Mouse (Mus musculus) kidney, adult 9 months (tissue): Measurements from ENCODE around the gene Larp4b.

ENCODE experiments used
- DNase-seq: peaks from one replicate; pipeline ENCODE4 v3.0.0; 2022

Gene Larp4b

DNA sequence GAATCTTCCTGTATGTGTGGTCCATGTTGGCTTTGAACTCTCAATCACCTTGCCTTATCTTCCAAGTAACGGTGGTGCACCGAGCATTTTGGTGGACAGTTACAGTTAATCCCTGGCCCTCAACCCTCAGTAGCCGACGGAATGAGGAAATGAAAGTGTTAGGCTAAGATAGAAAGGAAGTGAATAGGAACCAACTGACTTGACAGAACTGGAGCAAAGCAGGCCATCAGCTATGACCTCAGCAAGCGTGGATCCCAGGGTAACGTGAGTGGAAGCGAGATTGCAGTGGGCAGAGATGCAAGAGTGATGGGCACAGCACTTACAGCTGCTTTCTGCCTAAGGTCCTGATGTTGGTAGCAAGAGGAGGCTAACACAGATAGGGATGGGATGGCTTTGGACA lies 31.5 kb downstream of the Larp4b start:
- no peak for DNase-seq

DNA sequence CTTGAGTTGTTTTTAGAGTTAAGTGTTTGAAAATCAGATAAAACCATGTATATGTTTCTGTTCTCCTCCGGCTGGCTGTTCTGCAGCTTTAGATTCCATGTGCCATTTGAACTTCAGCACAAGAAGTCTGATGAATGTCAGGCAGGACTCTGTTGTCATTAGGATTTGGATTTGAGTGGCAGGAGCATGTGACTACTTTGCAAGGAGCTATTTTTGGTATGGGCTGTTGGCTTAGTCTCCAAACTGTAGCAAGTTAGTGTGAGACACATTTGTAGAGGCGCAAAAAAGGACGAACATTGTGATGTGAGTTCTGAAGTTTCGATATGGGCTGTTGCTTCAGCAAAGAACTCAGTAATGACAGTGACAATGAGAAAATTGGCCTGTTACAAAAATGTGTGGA lies 34.0 kb downstream of the Larp4b start:
- peak; percentile 23 for DNase-seq

DNA sequence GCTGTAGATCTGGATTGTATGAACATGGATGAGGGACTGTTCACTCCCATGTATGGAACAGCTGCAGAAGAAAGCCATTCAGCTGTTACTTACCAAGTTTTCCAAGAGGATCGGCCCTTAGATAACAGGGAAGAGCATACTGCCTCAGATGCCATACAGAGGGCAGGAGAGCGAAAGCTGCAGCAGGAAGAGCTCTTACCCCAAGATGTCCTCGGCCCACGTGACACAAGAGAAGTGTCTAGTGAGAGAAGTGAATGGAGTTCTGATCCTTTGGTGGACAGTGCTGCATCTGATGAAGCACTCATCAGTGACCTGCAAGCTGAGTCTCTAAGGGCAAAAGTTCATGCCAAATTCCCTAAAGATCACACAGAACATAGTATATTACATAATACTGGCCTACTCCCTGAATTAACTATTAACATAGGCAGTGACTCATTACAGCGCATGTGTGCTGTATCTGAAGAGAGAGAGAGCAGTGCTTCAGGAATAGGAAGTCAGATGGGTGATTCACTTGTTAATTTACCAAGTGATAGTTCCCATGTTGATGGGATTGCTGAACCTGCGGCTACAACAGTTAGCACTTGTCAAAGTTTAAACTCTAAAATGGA lies 35.1 kb downstream of the Larp4b start:
- DNase-seq: peak; percentile 75

DNA sequence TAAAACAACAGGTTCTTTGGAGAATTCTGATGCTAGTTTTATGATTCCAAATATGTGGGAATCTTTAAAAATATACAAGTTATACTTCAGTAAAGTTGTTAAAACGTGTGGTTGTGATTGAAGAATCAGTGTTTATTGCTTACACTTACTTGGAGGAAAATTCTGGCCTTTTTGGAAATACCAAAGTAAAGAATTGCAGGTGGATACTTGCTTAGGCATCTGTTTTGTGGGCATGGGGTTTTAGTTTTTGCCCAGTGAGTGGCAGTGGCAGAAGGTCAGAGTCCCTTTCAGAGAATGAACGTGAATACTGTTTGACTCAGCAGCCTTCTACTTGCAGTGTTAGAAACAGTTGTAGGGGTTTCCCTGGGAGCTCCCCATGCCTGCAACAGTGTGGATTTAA lies 40.7 kb downstream of the Larp4b start:
- peak; percentile 28 for DNase-seq

DNA sequence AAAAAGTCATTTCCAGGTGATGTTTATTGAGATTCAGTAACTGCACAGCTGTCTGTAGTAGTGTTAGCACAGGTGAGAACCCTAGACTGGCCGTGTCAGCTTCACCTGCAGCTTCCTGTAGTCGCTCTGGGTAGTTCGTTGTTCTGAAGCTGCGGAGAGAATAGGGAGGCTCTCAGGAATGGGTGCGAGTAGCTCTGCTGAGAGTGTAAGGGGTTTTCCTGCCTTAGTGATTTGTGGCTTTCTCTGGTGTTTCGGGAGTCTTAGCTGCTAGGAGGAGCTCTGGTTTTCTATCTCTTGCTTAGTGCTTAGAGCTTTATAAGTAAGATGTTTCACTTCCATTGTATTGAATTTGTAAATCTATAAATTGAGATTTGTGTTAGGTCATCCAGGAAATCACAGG lies 42.4 kb downstream of the Larp4b start:
- DNase-seq: no peak

DNA sequence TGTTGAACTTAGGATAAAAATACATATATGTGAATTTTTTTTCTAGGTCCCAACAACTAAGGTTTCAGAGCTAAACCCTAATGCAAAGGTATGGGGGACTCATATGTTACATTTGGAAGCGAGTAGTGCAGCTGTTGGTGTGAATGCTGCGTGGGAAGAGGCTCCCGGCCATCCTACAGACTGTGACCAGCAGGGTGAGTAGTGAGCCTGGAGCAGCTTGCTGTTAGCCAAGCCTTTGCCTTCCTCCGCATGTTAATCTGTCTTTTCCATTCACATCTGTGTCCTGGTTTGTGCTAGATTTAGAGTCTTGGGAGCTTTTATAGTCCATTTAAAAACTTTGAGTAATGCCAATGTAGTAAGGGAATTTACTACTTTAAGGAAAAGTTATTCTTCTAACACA lies 43.1 kb downstream of the Larp4b start:
- DNase-seq: no peak

DNA sequence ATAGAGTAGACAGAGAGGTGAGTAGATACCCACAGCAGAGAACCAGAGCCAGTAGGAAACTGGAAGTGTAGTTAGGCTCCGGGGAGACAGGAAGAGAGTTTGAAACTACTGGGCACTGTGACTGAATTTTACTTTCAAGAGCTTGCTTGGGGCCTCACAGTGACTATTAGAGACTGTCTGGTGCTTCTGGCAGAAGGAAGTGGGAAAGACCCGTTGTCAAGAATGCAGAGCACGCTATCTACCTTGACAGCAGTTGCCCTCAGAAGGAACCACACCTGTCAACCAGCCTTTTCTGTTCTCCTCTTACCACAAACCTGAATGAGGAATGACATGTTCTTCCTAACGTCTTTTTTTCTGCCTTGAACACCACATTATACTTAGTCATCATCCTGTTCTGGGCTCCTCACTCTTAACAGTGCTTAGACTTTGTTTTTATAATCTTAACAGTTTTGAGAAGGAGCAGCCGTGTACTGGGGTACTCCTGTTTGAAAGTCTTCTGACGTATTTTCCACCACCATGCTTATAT lies 45.8 kb downstream of the Larp4b start:
- no peak for DNase-seq

DNA sequence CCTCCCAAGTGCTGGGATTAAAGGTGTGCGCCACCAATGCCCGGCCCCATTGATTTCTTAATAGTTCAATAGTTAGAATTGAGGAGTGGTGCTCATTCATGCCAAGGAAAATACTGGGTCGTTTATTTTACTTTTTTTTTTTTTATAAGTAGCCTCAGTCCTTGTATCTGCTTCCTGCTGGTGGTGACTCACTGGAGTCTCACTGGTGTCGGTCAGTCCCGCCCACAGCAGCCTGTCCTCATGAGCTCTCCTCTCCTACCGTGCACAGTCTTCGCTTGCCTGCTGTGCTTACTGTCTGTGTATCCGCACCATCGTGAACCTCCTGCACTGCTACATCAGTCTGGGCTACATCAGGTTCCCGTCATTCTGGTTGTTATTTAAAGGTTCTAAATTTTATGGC lies 46.5 kb downstream of the Larp4b start:
- DNase-seq: no peak

DNA sequence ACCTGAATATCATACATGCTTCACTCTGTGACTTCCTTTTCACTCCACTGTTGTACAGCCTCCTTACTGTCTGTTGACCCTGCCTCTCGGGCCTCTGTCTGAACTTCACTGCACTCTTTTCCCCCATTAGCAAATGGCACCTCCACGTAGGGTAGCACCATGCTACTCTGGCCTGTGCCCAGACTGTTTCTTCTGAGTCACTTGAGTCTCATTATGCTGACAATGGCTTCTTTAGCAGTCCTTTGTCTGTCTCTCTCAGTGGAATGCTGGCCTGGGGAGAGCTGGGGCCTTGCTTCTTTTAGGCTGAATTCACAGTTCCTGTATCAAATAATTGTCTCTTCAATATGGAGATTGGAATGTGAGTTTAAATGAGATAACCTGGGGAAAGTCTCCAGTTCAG lies 48.7 kb downstream of the Larp4b start:
- DNase-seq: no peak

DNA sequence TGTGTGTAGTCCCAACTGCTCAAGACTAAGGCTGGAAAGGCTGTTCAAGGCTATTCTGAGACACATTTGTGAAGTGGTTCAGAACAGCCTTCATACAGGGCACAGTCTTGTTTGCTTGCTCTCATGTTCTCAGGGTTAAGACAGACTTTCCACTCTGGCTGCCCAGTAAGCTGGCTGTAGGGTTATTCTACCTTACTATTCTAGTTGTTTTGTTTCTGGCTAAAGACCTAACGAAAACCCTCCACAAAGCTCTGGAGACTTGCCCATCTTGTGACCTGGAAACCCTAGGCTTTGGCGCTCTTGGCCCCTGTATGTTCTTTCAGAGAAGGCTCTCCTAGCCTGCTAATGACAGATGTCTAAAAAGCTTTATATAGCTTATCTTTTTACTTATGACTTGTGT lies 55.1 kb downstream of the Larp4b start:
- DNase-seq: no peak

DNA sequence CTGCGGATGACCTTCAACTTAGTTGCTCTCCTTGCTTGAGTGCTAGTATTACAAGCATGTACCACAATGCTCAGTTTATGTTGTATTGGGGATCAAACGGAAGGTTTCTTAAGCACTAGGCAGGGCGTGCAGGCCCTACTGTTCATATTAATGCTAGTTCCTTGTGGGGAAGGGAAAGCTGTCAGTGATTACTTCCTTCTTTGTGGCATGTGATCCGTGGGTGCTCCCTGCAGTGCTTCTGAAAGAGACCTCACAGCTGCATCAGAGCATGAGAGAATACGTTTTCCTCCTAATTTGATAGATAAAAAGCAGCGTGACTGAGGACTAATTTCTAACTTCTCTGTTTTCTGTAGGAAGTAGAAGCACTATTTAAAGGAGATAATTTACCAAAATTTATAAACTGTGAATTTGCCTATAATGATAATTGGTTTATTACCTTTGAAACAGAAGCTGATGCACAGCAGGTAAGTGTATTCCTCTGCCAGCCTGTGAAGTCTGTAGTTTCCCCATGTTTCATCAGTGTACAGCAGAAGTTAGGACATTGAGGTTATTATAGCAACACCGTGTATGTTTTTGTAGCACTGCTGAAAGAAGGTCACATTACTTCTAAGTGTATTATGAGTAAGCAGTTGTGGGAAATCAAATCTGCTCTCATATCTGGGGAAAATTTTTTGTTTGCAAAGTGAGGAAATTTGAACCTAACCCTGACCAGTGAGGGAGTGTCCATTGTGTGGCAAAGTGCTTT lies 56.0 kb downstream of the Larp4b start:
- DNase-seq: no peak

DNA sequence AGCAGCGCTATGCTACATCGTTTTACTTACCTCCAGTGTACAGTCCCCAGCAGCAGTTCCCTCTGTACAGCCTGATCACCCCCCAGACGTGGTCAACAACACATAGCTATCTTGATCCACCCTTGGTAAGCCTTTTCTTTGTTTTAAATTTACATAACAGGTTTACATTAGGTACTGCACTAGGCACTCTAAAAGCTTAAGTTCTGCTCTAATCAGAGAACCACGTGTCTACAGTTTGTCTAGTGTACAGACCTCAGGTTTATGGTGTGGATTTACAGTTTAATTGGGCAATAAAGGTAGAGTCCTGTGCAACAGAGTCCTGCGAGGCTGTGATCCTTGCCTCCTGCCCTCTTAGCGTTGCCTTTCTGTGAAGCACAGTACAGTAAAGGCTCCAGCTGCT lies 57.4 kb downstream of the Larp4b start:
- no peak for DNase-seq

DNA sequence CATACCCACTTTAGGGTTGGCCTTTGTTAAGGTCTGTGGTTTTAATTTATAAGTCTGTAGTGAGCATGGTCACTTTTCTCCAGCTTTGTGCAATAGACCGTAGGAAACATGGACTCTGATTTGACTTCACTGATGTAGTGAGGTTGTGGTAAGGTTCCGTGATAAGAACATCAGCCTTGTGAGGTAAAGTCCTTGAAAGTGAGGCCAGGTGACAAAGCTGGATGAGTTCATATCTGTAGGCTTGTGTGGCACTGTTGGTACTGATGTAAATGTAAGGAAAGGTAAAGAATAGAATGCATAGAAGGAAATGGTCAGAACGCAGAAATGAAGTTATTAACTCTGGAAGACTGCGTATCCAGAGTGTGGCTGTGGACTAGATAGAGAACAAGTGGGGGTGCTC lies 57.9 kb downstream of the Larp4b start:
- DNase-seq: no peak

DNA sequence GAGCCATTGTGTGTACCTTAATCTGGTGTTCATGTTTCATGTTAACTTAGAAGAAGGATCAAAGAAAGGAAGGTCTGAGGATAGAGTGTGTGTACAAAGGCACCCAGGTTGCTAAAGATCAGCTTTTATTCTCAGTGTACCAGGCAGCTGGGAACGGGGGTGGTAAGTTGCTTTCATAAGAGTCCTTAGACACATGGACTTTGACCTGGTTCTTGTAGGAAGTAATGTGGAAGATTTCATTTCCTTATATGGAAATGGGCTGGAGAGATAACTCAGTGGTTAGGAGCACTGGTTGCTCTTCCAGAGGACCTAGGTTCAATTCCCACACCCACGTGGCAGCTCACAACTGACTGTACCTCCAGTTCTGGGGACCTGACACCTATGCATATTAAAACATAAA lies 58.6 kb downstream of the Larp4b start:
- DNase-seq: peak; percentile 73

DNA sequence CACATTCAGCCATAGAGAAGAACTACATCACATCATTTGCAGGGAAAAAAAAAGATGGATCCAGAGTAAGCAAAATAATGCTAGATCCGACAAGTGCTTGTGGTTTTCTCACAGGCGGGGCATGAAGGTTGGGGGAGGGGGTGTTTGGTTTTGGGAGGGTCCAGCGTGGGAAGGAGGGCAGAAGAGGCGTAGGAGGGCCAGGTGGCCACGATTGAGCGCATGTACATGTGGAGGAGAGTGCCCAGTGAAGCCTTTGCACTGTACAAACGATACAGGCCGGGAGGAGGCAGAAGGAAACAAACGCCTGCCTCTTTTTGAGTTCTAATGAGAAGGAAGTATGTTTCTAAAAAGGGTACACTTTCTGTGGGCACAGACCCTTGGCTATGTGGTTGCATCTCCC lies 60.1 kb downstream of the Larp4b start:
- no peak for DNase-seq

DNA sequence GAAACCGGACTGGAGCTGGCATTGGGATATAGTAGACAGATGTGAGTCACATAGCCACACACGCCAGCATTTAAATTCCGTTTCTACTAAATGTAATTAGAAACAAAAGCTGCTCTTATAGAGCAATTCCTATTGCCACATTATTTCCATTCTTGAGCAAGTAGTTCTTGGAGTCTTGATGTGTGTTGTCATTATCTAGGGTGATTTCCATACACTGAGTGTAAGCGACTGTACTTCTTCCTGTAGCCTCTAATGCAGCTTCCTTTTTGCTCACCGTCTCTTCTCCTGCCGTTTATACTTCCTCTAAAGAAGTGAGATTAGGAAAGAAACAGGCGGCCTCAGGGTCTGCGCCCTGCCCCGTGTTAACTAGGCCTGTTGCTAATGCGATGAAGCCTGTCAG lies 65.6 kb downstream of the Larp4b start:
- no peak for DNase-seq

DNA sequence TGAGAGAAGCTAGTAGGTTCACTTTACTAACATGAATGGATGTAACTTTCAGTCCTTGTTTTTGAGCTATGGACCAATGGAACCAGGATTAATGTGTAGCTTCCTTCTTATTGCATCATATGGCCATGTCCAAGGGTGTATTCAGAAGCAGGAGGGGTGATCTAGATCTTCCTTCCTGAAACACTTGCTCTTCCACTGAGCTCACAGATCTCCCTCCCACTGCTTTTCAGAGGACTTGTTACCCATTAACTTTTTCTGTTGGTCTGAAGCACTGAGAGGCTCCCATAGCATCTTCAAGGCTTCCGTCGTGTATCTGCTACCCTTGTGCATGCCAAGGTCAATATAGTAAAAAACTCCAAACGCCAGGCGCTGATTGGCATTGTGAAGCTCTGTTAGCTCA lies 69.2 kb downstream of the Larp4b start:
- DNase-seq: no peak

DNA sequence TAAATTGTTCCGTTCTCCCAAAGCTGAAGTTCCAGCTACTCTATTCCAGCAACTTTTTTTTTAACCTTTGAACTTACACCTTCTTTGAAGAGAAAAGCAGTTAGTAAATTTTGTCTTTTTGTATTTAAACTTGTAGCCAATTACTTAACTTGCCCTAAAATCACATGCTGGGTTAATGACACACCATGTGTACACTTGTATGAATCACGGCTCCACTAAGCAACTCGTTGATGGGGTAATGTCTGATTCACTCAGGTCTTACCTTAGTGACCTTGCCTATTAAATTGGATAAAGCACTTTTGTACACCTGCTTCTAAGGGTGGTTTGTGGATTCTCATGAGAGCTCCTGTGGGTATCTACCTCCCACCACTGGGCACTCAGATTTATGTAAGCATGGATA lies 74.2 kb downstream of the Larp4b start:
- peak; percentile 64 for DNase-seq

DNA sequence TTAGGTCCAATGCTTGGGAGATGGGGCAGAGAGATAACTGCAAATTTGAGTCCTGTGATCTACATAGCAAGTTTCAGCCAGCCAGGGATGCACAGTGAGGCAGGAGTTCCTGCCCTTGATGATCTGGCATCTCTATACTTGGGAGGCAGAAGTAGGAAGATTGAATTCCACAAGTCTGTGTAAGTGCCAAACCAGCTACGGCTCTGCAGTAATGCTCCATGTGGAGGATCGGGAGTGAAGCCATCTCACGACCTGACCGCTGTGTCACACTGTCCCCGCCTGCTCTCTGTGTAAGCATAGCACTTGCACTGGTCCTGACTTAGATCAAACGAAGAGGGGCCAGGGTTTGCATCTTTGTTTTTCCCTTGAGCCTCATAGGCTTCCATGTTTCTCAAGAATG lies 75.9 kb downstream of the Larp4b start:
- DNase-seq: no peak

DNA sequence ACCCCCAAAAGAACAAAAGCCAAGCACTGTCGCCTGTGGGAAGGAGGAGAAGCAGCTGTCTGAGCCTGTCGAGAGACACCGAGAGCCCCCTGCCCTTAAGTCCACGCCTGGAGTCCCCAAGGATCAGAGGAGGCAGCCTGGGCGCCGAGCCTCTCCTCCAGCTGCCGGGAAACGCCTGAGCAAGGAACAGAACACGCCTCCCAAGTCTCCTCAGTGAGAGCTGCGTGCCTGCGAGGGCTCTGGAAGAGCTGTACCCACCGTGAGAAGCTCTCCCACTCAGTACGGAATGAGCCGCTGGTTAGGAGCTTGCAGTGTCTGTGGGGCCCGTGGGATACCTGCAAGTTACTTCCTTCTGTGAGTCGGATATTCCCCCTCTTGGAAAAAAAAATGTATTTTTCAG lies 77.0 kb downstream of the Larp4b start:
- DNase-seq: no peak

DNA sequence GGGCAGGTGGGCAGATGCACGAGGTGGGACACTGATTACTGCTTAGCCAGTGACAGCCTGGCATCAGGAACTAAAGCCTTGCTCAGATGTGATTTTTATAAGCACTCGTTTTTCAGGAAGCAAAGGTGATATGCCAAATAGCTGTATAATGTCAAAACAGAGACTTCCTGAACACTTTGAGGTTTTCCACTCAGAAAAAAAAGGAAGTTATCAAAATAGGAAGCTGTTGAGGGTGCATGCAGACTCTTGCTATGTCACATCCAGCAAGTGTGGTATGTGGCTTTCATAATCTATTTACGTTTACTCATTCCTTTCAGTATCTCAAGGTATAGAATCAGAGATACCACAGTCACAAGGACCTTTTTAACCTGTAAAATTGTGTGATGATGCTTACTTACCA lies 79.7 kb downstream of the Larp4b start:
- DNase-seq: no peak

DNA sequence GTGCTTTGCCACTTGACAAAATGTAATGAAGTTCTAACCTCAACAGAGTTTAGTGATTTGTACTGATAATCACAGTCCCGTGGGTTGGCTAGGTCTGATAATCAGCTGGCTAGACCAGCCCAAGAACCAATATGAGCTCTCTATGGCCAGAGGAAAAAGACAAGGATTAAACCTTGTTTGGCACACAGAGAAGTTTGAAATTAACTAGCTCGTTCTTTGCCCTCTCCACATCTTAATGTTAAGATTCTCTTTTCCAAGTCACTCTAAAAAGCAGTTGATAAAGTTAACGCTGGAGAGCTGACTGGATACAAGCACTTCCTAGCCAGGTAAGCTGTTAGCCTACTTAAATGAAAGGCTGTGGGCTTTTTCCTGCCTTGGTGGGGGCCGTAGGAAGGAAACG lies 81.5 kb downstream of the Larp4b start:
- peak; percentile 57 for DNase-seq

DNA sequence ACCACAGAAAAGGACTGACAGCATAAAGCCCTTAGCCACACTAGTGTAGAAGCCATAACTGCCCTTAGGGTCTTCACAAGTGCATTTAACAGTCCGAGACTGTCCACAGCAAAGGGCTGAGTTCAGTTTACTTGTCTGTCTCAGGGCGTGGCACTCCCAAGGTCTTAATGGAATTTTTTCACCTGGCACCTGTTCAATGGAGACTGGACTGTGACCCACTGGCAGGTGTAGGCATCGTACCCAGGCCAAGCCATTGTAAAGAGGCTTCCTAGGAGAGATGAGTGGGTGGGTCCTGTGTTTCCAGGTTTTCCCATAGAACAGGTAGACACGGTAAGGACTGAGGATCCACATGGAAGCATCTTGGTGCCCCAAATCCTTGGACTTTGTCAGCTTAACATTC lies 84.6 kb downstream of the Larp4b start:
- peak; percentile 54 for DNase-seq

DNA sequence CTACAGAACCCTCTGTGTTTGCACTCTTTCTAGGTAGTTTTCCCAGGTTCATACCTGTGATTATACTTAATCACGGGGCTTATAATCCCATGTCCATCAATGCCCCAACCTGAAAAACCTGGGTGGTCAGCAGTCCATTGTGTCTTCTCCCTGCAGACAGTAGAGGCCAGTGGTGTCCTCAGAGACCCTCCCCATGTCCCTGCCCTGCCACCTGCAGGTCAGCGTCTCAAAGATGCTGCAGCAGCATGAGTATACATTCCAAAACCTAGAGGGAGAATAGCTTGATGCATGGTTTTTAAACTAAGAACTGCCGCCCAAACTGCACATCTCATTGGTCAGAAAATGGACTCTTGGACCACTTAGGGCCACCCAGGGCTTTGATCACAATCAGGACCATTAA lies 85.0 kb downstream of the Larp4b start:
- no peak for DNase-seq

DNA sequence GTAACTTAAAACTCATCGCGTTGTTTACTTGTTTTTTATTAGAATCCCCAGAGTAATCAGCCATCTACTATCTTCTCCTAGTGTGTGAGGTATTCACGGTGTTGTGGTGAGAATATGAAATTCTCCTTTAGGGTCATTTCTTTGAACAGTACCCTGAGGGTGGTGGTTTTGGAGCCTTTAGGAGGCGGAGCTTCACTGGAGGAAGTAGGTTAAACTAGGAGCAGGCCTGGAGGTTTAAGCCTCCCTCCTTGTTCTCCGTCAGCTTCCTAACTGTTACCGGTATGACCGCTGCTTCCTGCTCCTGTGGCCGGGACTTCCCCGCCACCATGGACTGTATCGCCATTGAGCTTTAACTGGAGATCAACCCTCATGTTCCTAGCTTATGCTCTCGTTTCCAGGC lies 86.5 kb downstream of the Larp4b start:
- peak; percentile 49 for DNase-seq
